11 mouse cellular contexts compared by ENCODE assay signal in the genomic region with DNA sequence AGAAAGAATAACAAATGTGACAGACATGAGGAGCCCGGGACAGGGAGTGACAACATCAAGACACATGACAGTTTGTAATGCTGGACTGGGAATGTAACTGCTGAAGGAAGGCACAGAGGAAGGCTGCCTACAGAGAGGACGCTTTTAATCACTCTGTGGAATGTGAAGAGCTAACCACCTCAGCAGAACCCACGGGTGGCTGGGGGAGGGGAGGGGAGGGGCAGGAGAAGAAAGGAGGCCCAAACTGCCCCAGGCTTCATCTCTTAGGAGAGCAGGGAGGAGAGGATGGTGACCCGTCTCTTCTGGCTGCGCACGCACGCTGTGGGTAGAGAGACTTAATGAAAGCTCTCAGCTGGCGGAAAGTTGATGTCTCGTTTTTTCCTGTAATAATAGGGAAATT. TPM values are rescaled to one million over a fixed set of nuclear protein-coding genes. Genes with fewer than 3 reads are reported as not detected.
A peak's percentile ranks its signal among the peaks of the same experiment; 100 is the strongest.
DNase-seq lines count a peak whose midpoint lies in the region; ATAC-seq lines count a peak whose summit lies in the region.
"Had no signal": no experiment of that assay in that cellular context is flagged by ENCODE, and none has a peak within 500 bp of the region (broad histone marks: within the 10 kb centered on the region; RNA-seq: fewer than 3 reads in every experiment).

No protein-coding gene starts in this region.

- ATAC-seq in kidney, embryonic 15.5 days (replicated peaks; ENCODE audit: low FRiP score) = 0 out of 2 replicates have a peak, but pooled peaks have one; percentile 62
- peak; percentile 38; the same call in 1 of the 2 replicates for ATAC-seq in forebrain, embryonic 15.5 days (replicated peaks)
- no peak for ATAC-seq in midbrain, embryonic 16.5 days
- ATAC-seq: intestine, embryonic 16.5 days had no signal

- intact Hi-C loops in left cerebral cortex, postnatal 14 days (cut with DNase I) = no loop called here

- no peak overlapping the region for H3K9ac ChIP-seq in kidney, embryonic 15.5 days
- H3K9ac ChIP-seq in forebrain, embryonic 15.5 days (replicated peaks) = no peak overlapping the region
- H3K9ac ChIP-seq in midbrain, embryonic 16.5 days (ENCODE audit: low read depth, low read length) = no peak overlapping the region
- H3K9ac ChIP-seq: liver, embryonic 14.5 days; neural tube, embryonic 12.5 days had no signal

- WGBS in kidney, embryonic 15.5 days = 25% methylated on average over 9 of the region's 9 CpGs
- 12% methylated on average over 9 of the region's 9 CpGs for WGBS in forebrain, embryonic 15.5 days
- 14% methylated on average over 9 of the region's 9 CpGs for WGBS in midbrain, embryonic 16.5 days

- H3K4me2 ChIP-seq in kidney, embryonic 15.5 days = no peak overlapping the region
- peak overlapping the region; percentile 8; the same call in 1 of the 2 replicates for H3K4me2 ChIP-seq in forebrain, embryonic 15.5 days (replicated peaks)
- peak overlapping the region; percentile 42 for H3K4me2 ChIP-seq in midbrain, embryonic 16.5 days (ENCODE audit: low read length)
- H3K4me2 ChIP-seq: neural tube, embryonic 12.5 days had no signal

- no peaks in the 10 kb centered on the region for H3K9me3 ChIP-seq in kidney, embryonic 15.5 days (replicated peaks)
- no peaks in the 10 kb centered on the region for H3K9me3 ChIP-seq in forebrain, embryonic 15.5 days
- H3K9me3 ChIP-seq in midbrain, embryonic 16.5 days (replicated peaks; ENCODE audit: control insufficient read depth, low read length, poor library complexity, severe bottlenecking) = no peaks in the 10 kb centered on the region
- H3K9me3 ChIP-seq: neural tube, embryonic 12.5 days had no signal

- H3K27me3 ChIP-seq in kidney, embryonic 15.5 days = no peaks in the 10 kb centered on the region
- no peaks in the 10 kb centered on the region for H3K27me3 ChIP-seq in forebrain, embryonic 15.5 days
- no peaks in the 10 kb centered on the region for H3K27me3 ChIP-seq in midbrain, embryonic 16.5 days (ENCODE audit: control insufficient read depth, insufficient read depth, low read depth, low read length)
- H3K27me3 ChIP-seq: neural tube, embryonic 12.5 days had no signal

- H3K27ac ChIP-seq in kidney, embryonic 15.5 days = 0 out of 2 replicates have a peak overlapping the region, but pooled peaks have one; percentile 13
- no peak overlapping the region for H3K27ac ChIP-seq in forebrain, embryonic 15.5 days (replicated peaks)
- H3K27ac ChIP-seq in midbrain, embryonic 16.5 days (ENCODE audit: low read length) = no peak overlapping the region
- H3K27ac ChIP-seq: liver, embryonic 14.5 days; neural tube, embryonic 12.5 days had no signal

- no peak overlapping the region for H3K4me3 ChIP-seq in kidney, embryonic 15.5 days (replicated peaks)
- H3K4me3 ChIP-seq in forebrain, embryonic 15.5 days = no peak overlapping the region
- no peak overlapping the region for H3K4me3 ChIP-seq in midbrain, embryonic 16.5 days (ENCODE audit: low read depth, low read length)
- H3K4me3 ChIP-seq: neural tube, embryonic 12.5 days had no signal

- no peaks in the 10 kb centered on the region for H3K36me3 ChIP-seq in kidney, embryonic 15.5 days
- H3K36me3 ChIP-seq in forebrain, embryonic 15.5 days = no peaks in the 10 kb centered on the region
- no peaks in the 10 kb centered on the region for H3K36me3 ChIP-seq in midbrain, embryonic 16.5 days (ENCODE audit: control insufficient read depth, insufficient read depth, low read length)
- H3K36me3 ChIP-seq: neural tube, embryonic 12.5 days had no signal

- no peak for DNase-seq in kidney, adult 11 months
- peak; percentile 34 for DNase-seq in embryo, embryonic 10.5 days (ENCODE audit: low spot score)
- DNase-seq in thymus, postnatal 36 days = no peak
- no peak for DNase-seq in left cerebral cortex, adult 8-10 months (ENCODE audit: low spot score in 2 of 2)
- DNase-seq in left cerebral cortex, postnatal 14 days (ENCODE audit: low spot score in 2 of 2) = no peak

- H3K4me1 ChIP-seq in kidney, embryonic 15.5 days = peaks cover 6% of the 10 kb centered on the region; the same call in 1 of the 2 replicates
- H3K4me1 ChIP-seq in forebrain, embryonic 15.5 days = 0 out of 2 replicates have a peak, but pooled peaks cover 5% of the 10 kb centered on the region
- peaks cover 3% of the 10 kb centered on the region; the same call in 1 of the 2 replicates for H3K4me1 ChIP-seq in midbrain, embryonic 16.5 days (ENCODE audit: control insufficient read depth, insufficient read depth, low read length)
- H3K4me1 ChIP-seq: neural tube, embryonic 12.5 days had no signal

RNA-seq across cellular contexts. Expression of a gene that starts 25.1 kb away (rescaled TPM):
- 27.9 and 32.8 TPM in 2 replicates for polyA plus RNA-seq in kidney, embryonic 15.5 days (2015; fragmentation: Nextera tagmentation; extraction: Ambion mirVana)
- polyA plus RNA-seq in forebrain, embryonic 15.5 days (2015; fragmentation: Nextera tagmentation; extraction: Ambion mirVana) = 6.1 and 7.7 TPM in 2 replicates
- 8.2 and 8.8 TPM in 2 replicates for polyA plus RNA-seq in midbrain, embryonic 16.5 days (2015; fragmentation: Nextera tagmentation; extraction: Ambion mirVana)
- total RNA-seq in left cerebral cortex, adult 8-10 months (2022) = 10 to 100 TPM; 16.6 to 27.2 (median 26.0) TPM
- total RNA-seq in left cerebral cortex, postnatal 14 days (2021) = 10 to 100 TPM; 23.2 to 25.2 TPM
